Mouse (Mus musculus) kidney, adult 2 months (tissue): ENCODE results near the gene Map3k1.
A peak's percentile ranks its signal among the peaks of the same experiment; 100 is the strongest.

Experiments used
- CTCF ChIP-seq: fragments of 200-500 bp; conservative IDR thresholded peaks from 2 replicates; pipeline ENCODE4 v1.5.1; 2011; ENCODE audit warnings: low read depth, mild to moderate bottlenecking, control low read depth, low read length, moderate library complexity, mixed read lengths; ENCODE audit not compliant: insufficient read depth, insufficient read length
- POLR2A ChIP-seq: fragments of 200-500 bp; IDR thresholded peaks from one replicate; pipeline ENCODE4 v1.6.1; 2011; ENCODE audit warnings: low read depth, low read length, control low read depth

DNA sequence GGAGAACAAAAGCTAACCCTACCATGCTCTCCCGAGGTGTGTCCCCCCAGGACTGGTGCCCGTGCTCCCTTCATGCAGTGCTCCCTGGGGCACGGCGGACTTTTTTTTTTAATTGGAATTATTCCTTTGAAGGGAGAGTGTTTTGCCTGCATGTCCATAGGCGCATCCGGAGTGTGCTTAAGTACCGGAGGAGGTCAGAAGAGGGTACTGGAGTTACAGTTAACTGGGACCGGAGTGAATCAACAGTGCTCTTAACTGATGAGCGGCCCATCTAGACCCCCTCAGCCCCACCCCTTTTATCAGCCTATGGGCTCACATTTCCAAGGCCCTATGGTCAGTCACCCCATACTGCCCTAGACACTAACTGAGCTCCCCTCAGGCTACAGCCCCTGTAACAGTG is 19.9 kb downstream of the Map3k1 start:
- TF ChIP-seq CTCF (0 out of 2 replicates have a peak, but pooled peaks have one; percentile 7), POLR2A (no peak)
